Mouse (Mus musculus): ENCODE measurements at regions not wholly inside any gene's neighbourhood (a gene's known extent, or its start where the extent isn't known, plus 50 kb on each side); places are given as distances from the start of the nearest gene placed in this dataset.

DNA sequence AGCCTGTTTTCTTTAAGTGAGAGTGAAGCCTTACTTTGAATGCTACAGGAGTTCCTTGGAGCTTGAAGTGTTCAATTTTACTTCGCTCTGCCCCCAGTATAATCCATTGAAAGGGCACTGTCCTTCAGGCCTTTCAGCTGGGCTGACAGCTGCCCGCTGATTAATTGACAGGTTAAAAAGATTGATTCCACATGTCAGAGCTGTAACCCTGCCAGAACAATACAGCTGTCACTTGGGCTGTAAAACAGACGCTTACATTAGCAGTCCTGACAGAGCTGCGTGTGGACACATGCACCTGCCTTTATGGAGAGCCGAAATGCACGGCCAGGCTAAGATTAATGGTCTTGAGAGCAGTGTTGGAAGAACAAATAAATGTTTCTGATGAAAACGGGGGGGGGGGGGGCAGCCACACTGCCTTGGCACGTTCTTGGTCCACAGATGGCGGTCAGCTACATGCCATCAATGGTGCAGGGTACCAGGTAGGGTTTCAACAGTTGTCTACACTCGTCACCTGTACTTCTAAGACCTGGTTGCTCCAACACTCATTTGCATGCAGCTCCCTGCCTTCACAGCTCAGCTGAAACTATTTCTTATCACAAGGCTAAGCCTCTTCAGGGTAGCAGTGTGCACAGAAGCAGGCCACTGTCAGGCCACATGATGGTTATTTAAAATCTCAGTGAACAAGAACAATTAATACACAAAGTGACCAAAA is 407.3 kb downstream of the Gm45692 start:
- Histone ChIP-seq H3K36me3 (replicated peaks; ENCODE audit: control insufficient read depth, insufficient read depth, low read depth, low read length) (no peaks in the 10 kb centered on the region), H3K9me3 (replicated peaks; ENCODE audit: control insufficient read depth, low read length) (no peaks in the 10 kb centered on the region), H3K4me1 (ENCODE audit: control insufficient read depth, insufficient read depth, low read length) (no peaks in the 10 kb centered on the region; the same call in 1 of the 2 replicates), H3K4me3 (ENCODE audit: low read depth, low read length) (no peak overlapping the region), H3K27me3 (ENCODE audit: control insufficient read depth, insufficient read depth, low read length) (no peaks in the 10 kb centered on the region), H3K9ac (replicated peaks; ENCODE audit: low read length) (no peak overlapping the region), H3K4me2 (ENCODE audit: low read depth, low read length) (no peak overlapping the region), H3K27ac (replicated peaks; ENCODE audit: low read depth, low read length) (no peak overlapping the region)
- ATAC-seq (replicated peaks; ENCODE audit: insufficient number of reproducible peaks, low FRiP score, low TSS enrichment, low read depth) (peak; percentile 70; the same call in 1 of the 2 replicates), DNase-seq (ENCODE audit: low spot score) (peak; percentile 24)
- WGBS: 30% methylated on average over 10 of the region's 10 CpGs

GRCm38 (mm10) chr8:26527186-26527580 is 407.8 kb downstream of the Gm45692 start:
- Histone ChIP-seq H3K4me1 (ENCODE audit: control insufficient read depth, insufficient read depth, low read length) (no peaks in the 10 kb centered on the region; the same call in 1 of the 2 replicates), H3K27ac (replicated peaks; ENCODE audit: low read depth, low read length) (no peak overlapping the region), H3K27me3 (ENCODE audit: control insufficient read depth, insufficient read depth, low read length) (no peaks in the 10 kb centered on the region), H3K4me2 (ENCODE audit: low read depth, low read length) (no peak overlapping the region), H3K36me3 (replicated peaks; ENCODE audit: control insufficient read depth, insufficient read depth, low read depth, low read length) (no peaks in the 10 kb centered on the region), H3K9ac (replicated peaks; ENCODE audit: low read length) (no peak overlapping the region), H3K9me3 (replicated peaks; ENCODE audit: control insufficient read depth, low read length) (no peaks in the 10 kb centered on the region), H3K4me3 (ENCODE audit: low read depth, low read length) (no peak overlapping the region)
- DNase-seq (ENCODE audit: low spot score) (no peak), ATAC-seq (replicated peaks; ENCODE audit: insufficient number of reproducible peaks, low FRiP score, low TSS enrichment, low read depth) (no peak)
- 33% methylated on average over 5 of the region's 5 CpGs for WGBS

GRCm38 (mm10) chr8:26529921-26530320 is 410.6 kb downstream of the Gm45692 start:
- H3K4me3 ChIP-seq (ENCODE audit: low read depth, low read length): no peak overlapping the region
- H3K4me1 ChIP-seq (ENCODE audit: control insufficient read depth, insufficient read depth, low read length): no peaks in the 10 kb centered on the region; the same call in 1 of the 2 replicates
- no peaks in the 10 kb centered on the region for H3K36me3 ChIP-seq (replicated peaks; ENCODE audit: control insufficient read depth, insufficient read depth, low read depth, low read length)
- H3K27me3 ChIP-seq (ENCODE audit: control insufficient read depth, insufficient read depth, low read length): no peaks in the 10 kb centered on the region
- H3K9me3 ChIP-seq (replicated peaks; ENCODE audit: control insufficient read depth, low read length): no peaks in the 10 kb centered on the region
- no peak overlapping the region for H3K27ac ChIP-seq (replicated peaks; ENCODE audit: low read depth, low read length)
- no peak for DNase-seq (ENCODE audit: low spot score)
- no peak for ATAC-seq (replicated peaks; ENCODE audit: insufficient number of reproducible peaks, low FRiP score, low TSS enrichment, low read depth)
- H3K4me2 ChIP-seq (ENCODE audit: low read depth, low read length): no peak overlapping the region
- no peak overlapping the region for H3K9ac ChIP-seq (replicated peaks; ENCODE audit: low read length)
- 89% methylated on average over 8 of the region's 8 CpGs for WGBS

DNA sequence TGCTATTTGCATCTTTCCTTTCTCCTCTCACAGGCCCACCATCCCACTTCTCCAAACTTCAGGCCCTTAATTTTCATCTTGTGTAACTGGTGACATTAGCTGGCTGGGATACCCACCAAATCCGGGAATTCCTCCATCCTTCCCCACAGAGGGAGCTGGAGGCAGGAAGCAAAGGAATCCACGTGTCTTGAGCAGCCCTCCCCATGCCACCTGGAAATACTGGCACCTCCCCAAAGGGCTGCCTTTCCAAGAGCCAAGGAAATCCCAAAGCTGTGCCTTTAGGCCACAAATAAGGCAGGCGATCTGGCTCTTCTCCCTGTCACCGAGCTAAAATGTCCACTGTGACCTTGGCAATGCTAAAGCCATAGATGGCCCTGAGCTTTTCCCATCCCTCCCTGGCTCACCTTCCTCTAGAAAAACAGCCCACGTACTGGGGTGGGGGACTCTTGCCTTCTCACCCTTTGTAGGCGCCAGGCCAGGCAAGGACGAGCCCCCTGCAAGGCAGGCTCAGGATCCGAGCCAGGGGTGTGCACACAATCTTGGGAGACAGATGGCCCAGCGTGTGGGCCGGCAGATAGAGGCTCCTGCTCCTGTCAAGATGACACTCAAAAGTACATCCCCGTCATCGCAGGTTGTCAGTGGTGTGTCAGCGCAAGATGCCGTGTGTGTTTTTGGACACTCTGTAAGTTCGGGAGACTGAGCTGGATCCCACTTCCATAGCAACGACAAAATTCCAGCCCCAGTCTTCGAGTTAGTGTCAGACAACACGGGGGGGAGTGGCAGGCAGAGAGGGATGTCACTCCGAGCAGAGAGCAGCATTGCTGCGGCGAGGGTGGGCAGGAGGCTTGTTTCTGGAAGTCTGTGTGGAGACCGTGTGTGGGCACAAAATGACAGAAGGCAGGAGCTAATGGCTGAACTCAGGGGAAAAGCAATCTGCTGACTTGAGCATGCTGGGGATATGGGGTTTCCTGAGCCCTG is 414.4 kb downstream of the Gm45692 start:
- ATAC-seq (replicated peaks; ENCODE audit: insufficient number of reproducible peaks, low FRiP score, low TSS enrichment, low read depth) (0 out of 2 replicates have a peak, but pooled peaks have one; percentile 34), DNase-seq (ENCODE audit: low spot score) (no peak)
- no peaks in the 10 kb centered on the region for H3K27me3 ChIP-seq (ENCODE audit: control insufficient read depth, insufficient read depth, low read length)
- H3K36me3 ChIP-seq (replicated peaks; ENCODE audit: control insufficient read depth, insufficient read depth, low read depth, low read length): no peaks in the 10 kb centered on the region
- H3K4me1 ChIP-seq (ENCODE audit: control insufficient read depth, insufficient read depth, low read length): no peaks in the 10 kb centered on the region
- no peak overlapping the region for H3K4me3 ChIP-seq (ENCODE audit: low read depth, low read length)
- H3K4me2 ChIP-seq (ENCODE audit: low read depth, low read length): no peak overlapping the region
- H3K9ac ChIP-seq (replicated peaks; ENCODE audit: low read length): no peak overlapping the region
- H3K27ac ChIP-seq (replicated peaks; ENCODE audit: low read depth, low read length): no peak overlapping the region
- H3K9me3 ChIP-seq (replicated peaks; ENCODE audit: control insufficient read depth, low read length): no peaks in the 10 kb centered on the region
- 75% methylated on average over 22 of the region's 22 CpGs for WGBS

GRCm38 (mm10) chr8:26535816-26536215 is 416.5 kb downstream of the Gm45692 start:
- Histone ChIP-seq H3K27me3 (ENCODE audit: control insufficient read depth, insufficient read depth, low read length) (no peaks in the 10 kb centered on the region), H3K27ac (replicated peaks; ENCODE audit: low read depth, low read length) (no peak overlapping the region), H3K9ac (replicated peaks; ENCODE audit: low read length) (no peak overlapping the region), H3K4me3 (ENCODE audit: low read depth, low read length) (no peak overlapping the region), H3K4me2 (ENCODE audit: low read depth, low read length) (no peak overlapping the region), H3K9me3 (replicated peaks; ENCODE audit: control insufficient read depth, low read length) (no peaks in the 10 kb centered on the region), H3K36me3 (replicated peaks; ENCODE audit: control insufficient read depth, insufficient read depth, low read depth, low read length) (no peaks in the 10 kb centered on the region), H3K4me1 (ENCODE audit: control insufficient read depth, insufficient read depth, low read length) (no peaks in the 10 kb centered on the region)
- ATAC-seq (replicated peaks; ENCODE audit: insufficient number of reproducible peaks, low FRiP score, low TSS enrichment, low read depth): no peak
- no peak for DNase-seq (ENCODE audit: low spot score)
- 69% methylated on average over 3 of the region's 3 CpGs for WGBS

- 76% methylated on average over 5 of the region's 5 CpGs for WGBS
- no peak overlapping the region for H3K9ac ChIP-seq (replicated peaks; ENCODE audit: low read length)
- ATAC-seq (replicated peaks; ENCODE audit: insufficient number of reproducible peaks, low FRiP score, low TSS enrichment, low read depth) (no peak), DNase-seq (ENCODE audit: low spot score) (no peak)
- H3K27me3 ChIP-seq (ENCODE audit: control insufficient read depth, insufficient read depth, low read length): no peaks in the 10 kb centered on the region
- H3K4me2 ChIP-seq (ENCODE audit: low read depth, low read length): no peak overlapping the region
- H3K27ac ChIP-seq (replicated peaks; ENCODE audit: low read depth, low read length): no peak overlapping the region
- no peaks in the 10 kb centered on the region for H3K36me3 ChIP-seq (replicated peaks; ENCODE audit: control insufficient read depth, insufficient read depth, low read depth, low read length)
- no peaks in the 10 kb centered on the region for H3K9me3 ChIP-seq (replicated peaks; ENCODE audit: control insufficient read depth, low read length)
- no peaks in the 10 kb centered on the region for H3K4me1 ChIP-seq (ENCODE audit: control insufficient read depth, insufficient read depth, low read length)
- no peak overlapping the region for H3K4me3 ChIP-seq (ENCODE audit: low read depth, low read length)
These were observed 423.4 kb upstream of the Zfp703 start for GRCm38 (mm10) chr8:26553691-26554090.

DNA sequence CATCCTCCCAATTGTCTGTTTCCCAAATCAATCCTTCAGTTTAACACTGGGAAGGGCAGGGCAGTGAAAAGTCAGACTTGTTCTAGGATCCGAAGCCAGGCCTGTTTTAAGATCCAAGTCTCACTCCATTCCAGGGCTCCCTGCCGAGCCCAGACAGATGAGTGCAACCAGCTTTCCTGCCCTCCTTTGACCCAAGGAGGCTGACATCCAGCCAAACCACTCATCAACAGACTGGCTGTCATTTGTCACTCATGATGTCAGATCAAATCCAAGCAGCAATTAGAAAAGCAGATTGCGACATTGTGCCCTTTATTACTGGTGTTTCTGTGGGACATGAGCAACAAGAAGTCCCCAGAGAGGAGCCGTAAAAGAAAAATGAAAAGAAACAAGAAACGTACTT is 417.9 kb upstream of the Zfp703 start:
- 62% methylated on average over 5 of the region's 5 CpGs for WGBS
- ATAC-seq (replicated peaks; ENCODE audit: insufficient number of reproducible peaks, low FRiP score, low TSS enrichment, low read depth) (no peak), DNase-seq (ENCODE audit: low spot score) (no peak)
- no peak overlapping the region for H3K4me3 ChIP-seq (ENCODE audit: low read depth, low read length)
- no peaks in the 10 kb centered on the region for H3K36me3 ChIP-seq (replicated peaks; ENCODE audit: control insufficient read depth, insufficient read depth, low read depth, low read length)
- H3K4me2 ChIP-seq (ENCODE audit: low read depth, low read length): no peak overlapping the region
- no peak overlapping the region for H3K27ac ChIP-seq (replicated peaks; ENCODE audit: low read depth, low read length)
- H3K4me1 ChIP-seq (ENCODE audit: control insufficient read depth, insufficient read depth, low read length): no peaks in the 10 kb centered on the region
- no peaks in the 10 kb centered on the region for H3K27me3 ChIP-seq (ENCODE audit: control insufficient read depth, insufficient read depth, low read length)
- no peaks in the 10 kb centered on the region for H3K9me3 ChIP-seq (replicated peaks; ENCODE audit: control insufficient read depth, low read length)
- H3K9ac ChIP-seq (replicated peaks; ENCODE audit: low read length): no peak overlapping the region

- Histone ChIP-seq H3K27ac (replicated peaks; ENCODE audit: low read depth, low read length) (no peak overlapping the region), H3K4me2 (ENCODE audit: low read depth, low read length) (no peak overlapping the region), H3K27me3 (ENCODE audit: control insufficient read depth, insufficient read depth, low read length) (no peaks in the 10 kb centered on the region), H3K4me1 (ENCODE audit: control insufficient read depth, insufficient read depth, low read length) (no peaks in the 10 kb centered on the region), H3K36me3 (replicated peaks; ENCODE audit: control insufficient read depth, insufficient read depth, low read depth, low read length) (no peaks in the 10 kb centered on the region), H3K4me3 (ENCODE audit: low read depth, low read length) (no peak overlapping the region), H3K9me3 (replicated peaks; ENCODE audit: control insufficient read depth, low read length) (no peaks in the 10 kb centered on the region), H3K9ac (replicated peaks; ENCODE audit: low read length) (no peak overlapping the region)
- WGBS: 87% methylated on average over 2 of the region's 2 CpGs
- ATAC-seq (replicated peaks; ENCODE audit: insufficient number of reproducible peaks, low FRiP score, low TSS enrichment, low read depth) (no peak), DNase-seq (ENCODE audit: low spot score) (no peak)
These were observed 414.0 kb upstream of the Zfp703 start for GRCm38 (mm10) chr8:26563151-26563550.

All from embryonic facial prominence, embryonic 11.5 days (tissue).